11 mouse cellular contexts compared by ENCODE assay signal in the genomic region with DNA sequence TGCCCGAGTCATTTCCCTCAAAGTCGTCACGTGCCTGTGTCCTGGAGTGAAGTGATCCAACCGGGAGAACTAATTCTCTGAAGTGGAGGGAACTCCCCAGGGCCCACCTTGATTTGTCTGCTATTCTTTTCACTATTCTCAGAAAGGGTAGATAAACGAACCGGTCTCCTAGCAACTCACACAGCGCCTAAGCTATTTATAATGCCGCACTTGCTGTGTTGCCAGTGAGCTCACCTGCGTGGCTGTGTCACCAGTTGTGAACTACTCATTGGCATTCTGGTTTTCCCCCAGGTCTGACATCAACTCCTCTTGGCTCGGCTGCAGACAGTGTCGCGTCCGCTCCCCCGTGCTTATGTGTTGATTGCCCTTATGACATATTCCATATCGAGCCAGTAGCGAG. TPM values are rescaled to one million over a fixed set of nuclear protein-coding genes. Genes with fewer than 3 reads are reported as not detected.
DNase-seq lines count a peak whose midpoint lies in the region; ATAC-seq and TF ChIP-seq lines count a peak whose summit lies in the region.
"Had no signal": no experiment of that assay in that cellular context is flagged by ENCODE, and none has a peak within 500 bp of the region (broad histone marks: within the 10 kb centered on the region; RNA-seq: fewer than 3 reads in every experiment).

No protein-coding gene starts in this region.

- no peak overlapping the region for H3K9ac ChIP-seq in heart, adult 2 months (ENCODE audit: low read depth, low read length)
- no peak overlapping the region for H3K9ac ChIP-seq in hindbrain, embryonic 16.5 days (ENCODE audit: low read depth, low read length)
- no peak overlapping the region for H3K9ac ChIP-seq in stomach, embryonic 16.5 days (ENCODE audit: low read length)
- H3K9ac ChIP-seq in liver, postnatal 0 days (replicated peaks), result no peak overlapping the region
- H3K9ac ChIP-seq: limb, embryonic 12.5 days had no signal

- peak; percentile 61; the same call in 1 of the 2 replicates for ATAC-seq in hindbrain, embryonic 16.5 days
- ATAC-seq in stomach, embryonic 16.5 days (ENCODE audit: insufficient read depth, low FRiP score), result peak; percentile 70
- no peak for ATAC-seq in liver, postnatal 0 days

- peak; percentile 8 for DNase-seq in lung, adult 2 months
- no peak for DNase-seq in lung, postnatal 4 days
- DNase-seq in heart, adult 2 months, result peak; percentile 32 to 45
- DNase-seq in liver, postnatal 0 days, result no peak
- no peak for DNase-seq in MN1 (ENCODE audit: low spot score)
- DNase-seq in spleen, postnatal 10 days (ENCODE audit: low spot score in 2 of 2), result no peak
- DNase-seq: cerebellum, postnatal 10 days; kidney, adult 18-20 months had no signal

- no peak for TF ChIP-seq POLR2A in lung, adult 2 months (IDR thresholded peaks at IDR 0.05; ENCODE audit: borderline replicate concordance, extremely low read depth, low read depth, low read length)
- TF ChIP-seq POLR2A in heart, adult 2 months (IDR thresholded peaks at IDR 0.05; ENCODE audit: insufficient read depth, low read depth, low read length), result no peak

- no peak for TF ChIP-seq CTCF in lung, adult 2 months (IDR thresholded peaks at IDR 0.05; ENCODE audit: insufficient read depth, low read length)
- no peak for TF ChIP-seq CTCF in heart, adult 2 months (IDR thresholded peaks at IDR 0.05)
- no peak for TF ChIP-seq CTCF in liver, postnatal 0 days (IDR thresholded peaks at IDR 0.05; ENCODE audit: low read depth)

- no peaks in the 10 kb centered on the region for H3K79me2 ChIP-seq in heart, adult 2 months (replicated peaks; ENCODE audit: control insufficient read depth, insufficient read depth, low read length)

- 66% methylated on average over 16 of the region's 16 CpGs for WGBS in lung, adult 2 months
- WGBS in heart, adult 2 months, result 41% methylated on average over 16 of the region's 16 CpGs
- 47% methylated on average over 16 of the region's 16 CpGs for WGBS in hindbrain, embryonic 16.5 days
- 54% methylated on average over 16 of the region's 16 CpGs for WGBS in stomach, embryonic 16.5 days
- WGBS in liver, postnatal 0 days (ENCODE audit: insufficient replicate concordance), result 86% methylated on average over 16 of the region's 16 CpGs

- no peak for TF ChIP-seq EP300 in heart, adult 2 months (IDR thresholded peaks at IDR 0.05; ENCODE audit: insufficient read depth, low read depth, low read length)
- no peak for TF ChIP-seq EP300 in liver, postnatal 0 days (IDR thresholded peaks at IDR 0.05; ENCODE audit: low read depth)

- no peaks in the 10 kb centered on the region for H3K27me3 ChIP-seq in heart, adult 2 months (ENCODE audit: control insufficient read depth, insufficient read depth, low read length)
- no peaks in the 10 kb centered on the region for H3K27me3 ChIP-seq in hindbrain, embryonic 16.5 days (replicated peaks; ENCODE audit: control insufficient read depth, insufficient read depth, low read length)
- H3K27me3 ChIP-seq in stomach, embryonic 16.5 days (ENCODE audit: control insufficient read depth, insufficient read depth, low read length), result no peaks in the 10 kb centered on the region
- no peaks in the 10 kb centered on the region for H3K27me3 ChIP-seq in liver, postnatal 0 days (ENCODE audit: insufficient read depth, low read length)
- H3K27me3 ChIP-seq: limb, embryonic 12.5 days had no signal

- no peak overlapping the region for H3K4me3 ChIP-seq in lung, adult 2 months (replicated peaks; ENCODE audit: extremely low read depth, low read depth, low read length)
- H3K4me3 ChIP-seq in heart, adult 2 months, result no peak overlapping the region
- H3K4me3 ChIP-seq in hindbrain, embryonic 16.5 days (ENCODE audit: low read length), result no peak overlapping the region
- H3K4me3 ChIP-seq in stomach, embryonic 16.5 days (replicated peaks; ENCODE audit: low read length), result no peak overlapping the region
- H3K4me3 ChIP-seq in liver, postnatal 0 days (ENCODE audit: low read depth, low read length), result no peak overlapping the region
- H3K4me3 ChIP-seq: limb, embryonic 12.5 days had no signal

- no peaks in the 10 kb centered on the region for H3K9me3 ChIP-seq in hindbrain, embryonic 16.5 days (ENCODE audit: control insufficient read depth, low read length)
- H3K9me3 ChIP-seq in stomach, embryonic 16.5 days (replicated peaks; ENCODE audit: control insufficient read depth, low read length), result no peaks in the 10 kb centered on the region
- no peaks in the 10 kb centered on the region for H3K9me3 ChIP-seq in liver, postnatal 0 days (ENCODE audit: low read length)

- H3K36me3 ChIP-seq in heart, adult 2 months (ENCODE audit: control insufficient read depth, insufficient read depth, low read length), result no peaks in the 10 kb centered on the region
- no peaks in the 10 kb centered on the region for H3K36me3 ChIP-seq in hindbrain, embryonic 16.5 days (ENCODE audit: control insufficient read depth, insufficient read depth, low read length)
- no peaks in the 10 kb centered on the region for H3K36me3 ChIP-seq in stomach, embryonic 16.5 days (ENCODE audit: control insufficient read depth, insufficient read depth, low read length)
- peaks cover 8% of the 10 kb centered on the region; the same call in 1 of the 2 replicates for H3K36me3 ChIP-seq in liver, postnatal 0 days (replicated peaks; ENCODE audit: insufficient read depth, low read length)

- H3K4me1 ChIP-seq in lung, adult 2 months (ENCODE audit: control insufficient read depth, insufficient read depth, low read length), result no peaks in the 10 kb centered on the region
- H3K4me1 ChIP-seq in heart, adult 2 months (ENCODE audit: control insufficient read depth, insufficient read depth, low read length), result no peaks in the 10 kb centered on the region
- H3K4me1 ChIP-seq in hindbrain, embryonic 16.5 days (ENCODE audit: control insufficient read depth, insufficient read depth, low read depth, low read length), result no peaks in the 10 kb centered on the region; the same call in 1 of the 2 replicates
- peaks cover 5% of the 10 kb centered on the region for H3K4me1 ChIP-seq in stomach, embryonic 16.5 days (ENCODE audit: control insufficient read depth, insufficient read depth, low read length)
- H3K4me1 ChIP-seq in liver, postnatal 0 days (ENCODE audit: insufficient read depth), result no peaks in the 10 kb centered on the region

- H3K4me2 ChIP-seq in hindbrain, embryonic 16.5 days (ENCODE audit: low read length), result no peak overlapping the region
- 0 out of 2 replicates have a peak overlapping the region, but pooled peaks have one; percentile 1 for H3K4me2 ChIP-seq in stomach, embryonic 16.5 days (ENCODE audit: low read depth, low read length)
- no peak overlapping the region for H3K4me2 ChIP-seq in liver, postnatal 0 days (ENCODE audit: low read depth, low read length)
- H3K4me2 ChIP-seq: limb, embryonic 12.5 days had no signal

- no peak overlapping the region for H3K27ac ChIP-seq in heart, adult 2 months
- H3K27ac ChIP-seq in hindbrain, embryonic 16.5 days (ENCODE audit: low read depth, low read length), result no peak overlapping the region
- no peak overlapping the region for H3K27ac ChIP-seq in stomach, embryonic 16.5 days (ENCODE audit: low read length)
- H3K27ac ChIP-seq in liver, postnatal 0 days (ENCODE audit: low read depth), result no peak overlapping the region
- H3K27ac ChIP-seq: limb, embryonic 12.5 days had no signal

- intact Hi-C loops in heart, adult 2 months (cut with DNase I), result no loop called here

RNA-seq across cellular contexts. Expression of gene Trub1, which starts 20.6 kb away (rescaled TPM):
- 2.8 and 3.4 TPM in 2 replicates for polyA plus RNA-seq in lung, adult 2 months (2012; rRNA removed)
- total RNA-seq in heart, adult 2 months (2021), result 1 to 10 TPM; 4.5 to 6.4 TPM
- polyA plus RNA-seq in heart, adult 2 months (2012; rRNA removed), result 3.0 and 4.9 TPM in 2 replicates
- polyA plus RNA-seq in hindbrain, embryonic 16.5 days (2015; fragmentation: Nextera tagmentation; extraction: Ambion mirVana), result 13.7 and 14.5 TPM in 2 replicates
- 24.7 and 25.8 TPM in 2 replicates for polyA plus RNA-seq in stomach, embryonic 16.5 days (2015; fragmentation: Nextera tagmentation; extraction: Ambion mirVana)
- polyA plus RNA-seq in liver, postnatal 0 days (2015; fragmentation: Nextera tagmentation; extraction: Ambion mirVana), result 7.7 and 8.6 TPM in 2 replicates

Comparison
In these comparisons a context has a peak if more than half of its experiments do, and no peak if none do; other contexts are left out.
1. DNase-seq: peak in lung, adult 2 months (single experiment) and heart, adult 2 months (2 of 2); none in lung, postnatal 4 days (0 of 2), liver, postnatal 0 days (single experiment), MN1 (single experiment) and spleen, postnatal 10 days (0 of 2).